ENCODE assay signal across 8 mouse cellular contexts in the genomic region with DNA sequence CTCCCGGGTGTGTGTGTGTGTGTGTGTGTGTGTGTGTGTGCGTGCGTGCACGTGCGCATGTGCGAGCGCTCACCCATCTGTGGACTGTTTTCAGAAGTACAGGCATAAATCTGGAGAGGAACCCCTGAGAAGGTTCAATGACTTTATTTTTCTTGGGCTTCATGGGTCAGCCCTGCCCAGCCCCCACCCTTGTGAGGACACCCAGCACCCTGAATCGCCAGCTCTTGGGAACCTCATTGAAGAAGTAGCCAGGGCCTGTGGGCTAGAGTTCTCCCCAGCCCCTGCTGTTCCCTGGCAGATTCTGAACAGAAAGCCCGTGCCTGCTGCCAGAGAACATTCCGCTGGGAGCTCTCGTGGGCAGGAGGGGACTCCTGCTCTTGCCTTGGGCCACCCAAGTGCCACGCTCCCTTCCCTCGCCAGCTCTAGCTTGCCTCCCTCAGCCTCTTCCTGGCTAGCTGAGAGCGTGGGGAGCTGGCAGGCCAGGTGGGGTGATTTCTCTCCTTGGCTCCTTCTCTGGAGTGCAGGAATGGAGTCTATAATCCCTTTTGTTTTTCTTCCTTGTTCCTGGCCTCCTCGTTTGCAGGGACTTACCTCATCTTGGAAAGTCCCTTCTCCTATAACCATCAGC. TPM values are rescaled to one million over a fixed set of nuclear protein-coding genes. Genes with fewer than 3 reads are reported as not detected.
DNase-seq lines count a peak whose midpoint lies in the region; ATAC-seq and TF ChIP-seq lines count a peak whose summit lies in the region.

No protein-coding gene starts in this region.

- ATAC-seq in forebrain, embryonic 14.5 days, result no peak
- ATAC-seq in lung, postnatal 0 days, result peak; percentile 3; the same call in 1 of the 2 replicates

- peak overlapping the region; percentile 87 for H3K27ac ChIP-seq in heart, adult 2 months
- peak overlapping the region; percentile 34 for H3K27ac ChIP-seq in forebrain, embryonic 14.5 days (ENCODE audit: low read depth, low read length)
- H3K27ac ChIP-seq in lung, postnatal 0 days (ENCODE audit: low read length), result peak overlapping the region; percentile 88

- no peak for TF ChIP-seq CTCF in heart, adult 2 months (IDR thresholded peaks at IDR 0.05)
- TF ChIP-seq CTCF in lung, postnatal 0 days (IDR thresholded peaks at IDR 0.05), result no peak

- H3K27me3 ChIP-seq in heart, adult 2 months (ENCODE audit: control insufficient read depth, insufficient read depth, low read length), result no peaks in the 10 kb centered on the region
- no peaks in the 10 kb centered on the region for H3K27me3 ChIP-seq in forebrain, embryonic 14.5 days (replicated peaks; ENCODE audit: control insufficient read depth, insufficient read depth, low read length)
- H3K27me3 ChIP-seq in lung, postnatal 0 days (replicated peaks; ENCODE audit: insufficient read depth, low read length), result no peaks in the 10 kb centered on the region

- intact Hi-C loops in heart, adult 2 months (cut with DNase I), result loop anchor here (2.0 kb wide), 1 partner anchor 15 kb away; no protein-coding TSS in a partner anchor

- no peaks in the 10 kb centered on the region for H3K9me3 ChIP-seq in forebrain, embryonic 14.5 days (replicated peaks; ENCODE audit: control insufficient read depth, low read length)
- no peaks in the 10 kb centered on the region for H3K9me3 ChIP-seq in lung, postnatal 0 days (ENCODE audit: low read length)

- H3K79me2 ChIP-seq in heart, adult 2 months (replicated peaks; ENCODE audit: control insufficient read depth, insufficient read depth, low read length), result no peaks in the 10 kb centered on the region

- H3K4me3 ChIP-seq in heart, adult 2 months, result peak overlapping the region; percentile 23
- no peak overlapping the region for H3K4me3 ChIP-seq in forebrain, embryonic 14.5 days (ENCODE audit: low read depth, low read length)
- H3K4me3 ChIP-seq in lung, postnatal 0 days (ENCODE audit: low read depth, low read length), result no peak overlapping the region

- no peak overlapping the region for H3K4me2 ChIP-seq in forebrain, embryonic 14.5 days (ENCODE audit: low read length)
- no peak overlapping the region; the same call in 1 of the 2 replicates for H3K4me2 ChIP-seq in lung, postnatal 0 days (replicated peaks; ENCODE audit: low read depth, low read length)

- TF ChIP-seq POLR2A in heart, adult 2 months (IDR thresholded peaks at IDR 0.05; ENCODE audit: insufficient read depth, low read depth, low read length), result 0 out of 2 replicates have a peak, but pooled peaks have one; percentile 11

- TF ChIP-seq EP300 in heart, adult 2 months (IDR thresholded peaks at IDR 0.05; ENCODE audit: insufficient read depth, low read depth, low read length), result no peak
- TF ChIP-seq EP300 in lung, postnatal 0 days (IDR thresholded peaks at IDR 0.05), result no peak

- H3K36me3 ChIP-seq in heart, adult 2 months (ENCODE audit: control insufficient read depth, insufficient read depth, low read length), result peaks cover 2% of the 10 kb centered on the region; the same call in 1 of the 2 replicates
- peaks cover 32% of the 10 kb centered on the region for H3K36me3 ChIP-seq in forebrain, embryonic 14.5 days (ENCODE audit: control insufficient read depth, insufficient read depth, low read length)
- no peaks in the 10 kb centered on the region for H3K36me3 ChIP-seq in lung, postnatal 0 days (ENCODE audit: insufficient read depth, low read length)

- H3K4me1 ChIP-seq in heart, adult 2 months (ENCODE audit: control insufficient read depth, insufficient read depth, low read length), result peaks cover 43% of the 10 kb centered on the region
- H3K4me1 ChIP-seq in forebrain, embryonic 14.5 days (ENCODE audit: control insufficient read depth, insufficient read depth, low read length), result 0 out of 2 replicates have a peak, but pooled peaks cover 2% of the 10 kb centered on the region
- H3K4me1 ChIP-seq in lung, postnatal 0 days (ENCODE audit: insufficient read depth, low read depth, low read length), result peaks cover 50% of the 10 kb centered on the region

- WGBS in heart, adult 2 months, result 33% methylated on average over 15 of the region's 15 CpGs
- 61% methylated on average over 15 of the region's 15 CpGs for WGBS in forebrain, embryonic 14.5 days
- WGBS in lung, postnatal 0 days, result 56% methylated on average over 14 of the region's 15 CpGs

- DNase-seq in heart, adult 2 months, result peak; percentile 62 to 69
- DNase-seq in heart, adult 9 months (ENCODE audit: low spot score in 2 of 2), result no peak
- DNase-seq in adrenal gland, postnatal 25 days, result peak; percentile 46
- DNase-seq in forebrain, embryonic 14.5 days (ENCODE audit: low spot score), result peak; percentile 43
- DNase-seq in kidney, adult 18-20 months, result peak; percentile 63
- peak; percentile 54 for DNase-seq in lung, postnatal 0 days (ENCODE audit: low spot score)
- DNase-seq in thymus, postnatal 0 days (ENCODE audit: low spot score), result no peak
- DNase-seq in MN1 (ENCODE audit: low spot score), result no peak

- H3K9ac ChIP-seq in heart, adult 2 months (ENCODE audit: low read depth, low read length), result peak overlapping the region; percentile 64
- H3K9ac ChIP-seq in forebrain, embryonic 14.5 days (ENCODE audit: low read length), result no peak overlapping the region
- no peak overlapping the region for H3K9ac ChIP-seq in lung, postnatal 0 days (replicated peaks; ENCODE audit: low read depth)

RNA-seq across cellular contexts. Expression of a gene that starts 17.7 kb away (rescaled TPM):
- total RNA-seq in heart, adult 2 months (2021), result 10 to 100 TPM; 39.2 to 39.8 TPM
- 17.2 and 24.1 TPM in 2 replicates for polyA plus RNA-seq in heart, adult 2 months (2012; rRNA removed)
- 50.9 and 52.6 TPM in 2 replicates for total RNA-seq in adrenal gland, postnatal 25 days (2021)
- polyA plus RNA-seq in forebrain, embryonic 14.5 days (2014; fragmentation: Nextera tagmentation; extraction: Ambion mirVana), result 23.0 and 24.8 TPM in 2 replicates
- polyA plus RNA-seq in lung, postnatal 0 days (2015; fragmentation: Nextera tagmentation; extraction: Ambion mirVana), result 34.1 and 34.8 TPM in 2 replicates
- 20.4 and 23.6 TPM in 2 replicates for polyA plus RNA-seq in thymus, postnatal 0 days (2015; fragmentation: Nextera tagmentation; extraction: Ambion mirVana)

Comparison
In these comparisons a context has a peak if more than half of its experiments do, and no peak if none do; other contexts are left out.
1. DNase-seq: peak in heart, adult 2 months (2 of 2), adrenal gland, postnatal 25 days (single experiment), forebrain, embryonic 14.5 days (single experiment), kidney, adult 18-20 months (single experiment) and lung, postnatal 0 days (single experiment); none in heart, adult 9 months (0 of 2), thymus, postnatal 0 days (single experiment) and MN1 (single experiment).
2. H3K27ac ChIP-seq: peak in every context shown above with its lines; median percentile 88 in lung, postnatal 0 days; 87 in heart, adult 2 months; 34 in forebrain, embryonic 14.5 days.